Mouse (Mus musculus): ENCODE measurements around the gene Ccdc51. TPM values are rescaled to one million over a fixed set of nuclear protein-coding genes. Genes with fewer than 3 reads are reported as not detected.

The Ccdc51 gene
- total RNA-seq, 2 experiments from 2014 or later, result 7.6 to 8.1 TPM

GRCm38 (mm10) chr9:109094553-109095136 is 12.4 kb downstream of the Ccdc51 start:
- Histone ChIP-seq H3K27ac (peak overlapping the region; percentile 91), H3K4me3 (peak overlapping the region; percentile 83)
- no peak for TF ChIP-seq CTCF (conservative IDR thresholded peaks at IDR 0.05)
- no peak for DNase-seq (ENCODE audit: low spot score in 2 of 2)

GRCm38 (mm10) chr9:109095137-109095982 is 13.1 kb downstream of the Ccdc51 start, which contains the start of gene Plxnb1:
TSS of gene Plxnb1 (plus strand) at chr9:109095389.
- peak within 1 kb of the TSS; percentile 91 for H3K27ac ChIP-seq
- DNase-seq (ENCODE audit: low spot score in 2 of 2), result peak; percentile 66 to 67
- TF ChIP-seq CTCF (conservative IDR thresholded peaks at IDR 0.05), result no peak
- peak within 1 kb of the TSS; percentile 83 for H3K4me3 ChIP-seq

GRCm38 (mm10) chr9:109096251-109096661 is 14.0 kb downstream of the Ccdc51 start:
- peak overlapping the region; percentile 91 for H3K27ac ChIP-seq
- no peak for DNase-seq (ENCODE audit: low spot score in 2 of 2)
- H3K4me3 ChIP-seq, result peak overlapping the region; percentile 83
- TF ChIP-seq CTCF (conservative IDR thresholded peaks at IDR 0.05), result no peak

- TF ChIP-seq CTCF (conservative IDR thresholded peaks at IDR 0.05), result no peak
- peak overlapping the region; percentile 83 for H3K4me3 ChIP-seq
- no peak for DNase-seq (ENCODE audit: low spot score in 2 of 2)
- peak overlapping the region; percentile 91 for H3K27ac ChIP-seq
Measured at GRCm38 (mm10) chr9:109096856-109097255, 14.6 kb downstream of the Ccdc51 start.

GRCm38 (mm10) chr9:109097291-109097690 is 15.0 kb downstream of the Ccdc51 start:
- H3K4me3 ChIP-seq, result peak overlapping the region; percentile 83
- no peak for TF ChIP-seq CTCF (conservative IDR thresholded peaks at IDR 0.05)
- peak overlapping the region; percentile 91 for H3K27ac ChIP-seq
- no peak for DNase-seq (ENCODE audit: low spot score in 2 of 2)

- peak; percentile 74 to 89 for DNase-seq (ENCODE audit: low spot score in 2 of 2)
- H3K4me3 ChIP-seq, result peak overlapping the region; percentile 35
- peak; percentile 28 for TF ChIP-seq CTCF (conservative IDR thresholded peaks at IDR 0.05)
- peak overlapping the region; percentile 91 for H3K27ac ChIP-seq
Measured at GRCm38 (mm10) chr9:109097831-109098230, 15.5 kb downstream of the Ccdc51 start.

- H3K4me3 ChIP-seq, result peak overlapping the region; percentile 35
- TF ChIP-seq CTCF (conservative IDR thresholded peaks at IDR 0.05), result no peak
- H3K27ac ChIP-seq, result peak overlapping the region; percentile 89
- no peak for DNase-seq (ENCODE audit: low spot score in 2 of 2)
Measured at GRCm38 (mm10) chr9:109098366-109098765, 16.1 kb downstream of the Ccdc51 start.

- DNase-seq (ENCODE audit: low spot score in 2 of 2), result peak; percentile 48 to 49
- H3K27ac ChIP-seq, result peak overlapping the region; percentile 89
- H3K4me3 ChIP-seq, result peak overlapping the region; percentile 35
- TF ChIP-seq CTCF (conservative IDR thresholded peaks at IDR 0.05), result no peak
Measured at GRCm38 (mm10) chr9:109098969-109099368, 16.7 kb downstream of the Ccdc51 start.

GRCm38 (mm10) chr9:109100307-109100928 is 18.1 kb downstream of the Ccdc51 start:
- TF ChIP-seq CTCF (conservative IDR thresholded peaks at IDR 0.05), result no peak
- Histone ChIP-seq H3K4me3 (no peak overlapping the region), H3K27ac (peak overlapping the region; percentile 39; the same call in 1 of the 2 replicates)
- no peak for DNase-seq (ENCODE audit: low spot score in 2 of 2)

- no peak for DNase-seq (ENCODE audit: low spot score in 2 of 2)
- TF ChIP-seq CTCF (conservative IDR thresholded peaks at IDR 0.05), result no peak
- no peak overlapping the region for H3K27ac ChIP-seq
Measured at GRCm38 (mm10) chr9:109101933-109102445, 19.7 kb downstream of the Ccdc51 start.

GRCm38 (mm10) chr9:109102541-109102940 is 20.2 kb downstream of the Ccdc51 start:
- Histone ChIP-seq H3K4me3 (no peak overlapping the region), H3K27ac (no peak overlapping the region)
- no peak for TF ChIP-seq CTCF (conservative IDR thresholded peaks at IDR 0.05)
- DNase-seq (ENCODE audit: low spot score in 2 of 2), result no peak

More at GRCm38 (mm10) chr9:109101933-109102445, 19.7 kb downstream of the Ccdc51 start:
- no peak overlapping the region for H3K4me3 ChIP-seq

- no peak for DNase-seq (ENCODE audit: low spot score in 2 of 2)
- no peak overlapping the region for H3K4me3 ChIP-seq
- 0 out of 2 replicates have a peak overlapping the region, but pooled peaks have one; percentile 18 for H3K27ac ChIP-seq
- TF ChIP-seq CTCF (conservative IDR thresholded peaks at IDR 0.05), result no peak
Measured at GRCm38 (mm10) chr9:109103250-109103649, 21.0 kb downstream of the Ccdc51 start.

- no peak for DNase-seq (ENCODE audit: low spot score in 2 of 2)
- Histone ChIP-seq H3K27ac (no peak overlapping the region; the same call in 1 of the 2 replicates), H3K4me3 (no peak overlapping the region)
- no peak for TF ChIP-seq CTCF (conservative IDR thresholded peaks at IDR 0.05)
Measured at GRCm38 (mm10) chr9:109104083-109104482, 21.8 kb downstream of the Ccdc51 start.
